Mouse (Mus musculus) brown adipose tissue, adult 24 weeks (tissue): ENCODE results near the gene Tlk2. TPM values are rescaled to one million over a fixed set of nuclear protein-coding genes. Genes with fewer than 3 reads are reported as not detected.
A peak's percentile ranks its signal among the peaks of the same experiment; 100 is the strongest.

Experiments
- H3K27ac ChIP-seq: fragments of 200-500 bp; replicated peaks from 2 replicates; pipeline ENCODE4 v1.5.1; 2012; ENCODE audit warnings: low read depth, mild to moderate bottlenecking, low read length
- H3K4me1 ChIP-seq: fragments of 200-500 bp; 2 replicates; pipeline ENCODE4 v1.6.1; 2012; ENCODE audit warnings: low read length, mixed read lengths; ENCODE audit not compliant: control insufficient read depth, insufficient read depth, insufficient read length
- H3K4me3 ChIP-seq: fragments of 200-500 bp; 2 replicates; pipeline ENCODE4 v1.5.1; 2012; ENCODE audit warnings: low read depth, mild to moderate bottlenecking, low read length, moderate library complexity; ENCODE audit not compliant: insufficient read depth
- polyA plus RNA-seq: library from polyadenylated mRNA; stranded (reverse); fragments of >200 nt; gene quantifications from 2 replicates; pipeline ENCODE4 v1.2.4, GENCODE M21; 2012; ENCODE audit not compliant: missing spikeins, insufficient read depth, insufficient read length

Gene Tlk2
- polyA plus RNA-seq, 1 experiment, result 34.0 TPM

- Histone ChIP-seq H3K4me1 (peaks cover 7% of the 10 kb centered on the region), H3K4me3 (peak overlapping the region; percentile 81), H3K27ac (peak overlapping the region; percentile 90)
These were observed 3.9 kb downstream of the Tlk2 start for GRCm38 (mm10) chr11:105182461-105182855.

- Histone ChIP-seq H3K4me1 (peaks cover 9% of the 10 kb centered on the region), H3K27ac (no peak overlapping the region), H3K4me3 (no peak overlapping the region)
These were observed 6.1 kb downstream of the Tlk2 start for GRCm38 (mm10) chr11:105184678-105185077.

GRCm38 (mm10) chr11:105192186-105192585 is 13.6 kb downstream of the Tlk2 start:
- Histone ChIP-seq H3K27ac (no peak overlapping the region), H3K4me1 (peaks cover 8% of the 10 kb centered on the region; the same call in 1 of the 2 replicates), H3K4me3 (no peak overlapping the region)

GRCm38 (mm10) chr11:105196893-105197662 is 18.5 kb downstream of the Tlk2 start:
- Histone ChIP-seq H3K4me1 (peaks cover 11% of the 10 kb centered on the region), H3K27ac (no peak overlapping the region), H3K4me3 (no peak overlapping the region)

- Histone ChIP-seq H3K27ac (no peak overlapping the region), H3K4me1 (peaks cover 8% of the 10 kb centered on the region), H3K4me3 (no peak overlapping the region)
These were observed 23.8 kb downstream of the Tlk2 start for GRCm38 (mm10) chr11:105202403-105202802.

GRCm38 (mm10) chr11:105210007-105210406 is 31.4 kb downstream of the Tlk2 start:
- Histone ChIP-seq H3K27ac (no peak overlapping the region), H3K4me3 (no peak overlapping the region), H3K4me1 (no peaks in the 10 kb centered on the region)

- Histone ChIP-seq H3K4me3 (no peak overlapping the region), H3K27ac (no peak overlapping the region), H3K4me1 (no peaks in the 10 kb centered on the region)
These were observed 35.6 kb downstream of the Tlk2 start for GRCm38 (mm10) chr11:105214257-105214656.

- no peaks in the 10 kb centered on the region for H3K4me1 ChIP-seq
- H3K27ac ChIP-seq, result no peak overlapping the region
- no peak overlapping the region for H3K4me3 ChIP-seq
These were observed 39.2 kb downstream of the Tlk2 start for GRCm38 (mm10) chr11:105217771-105218170.

- Histone ChIP-seq H3K4me3 (no peak overlapping the region), H3K27ac (no peak overlapping the region), H3K4me1 (no peaks in the 10 kb centered on the region; the same call in 1 of the 2 replicates)
These were observed 55.9 kb downstream of the Tlk2 start for GRCm38 (mm10) chr11:105234501-105234900.

GRCm38 (mm10) chr11:105240991-105241390 is 62.4 kb downstream of the Tlk2 start:
- H3K4me3 ChIP-seq, result no peak overlapping the region
- H3K4me1 ChIP-seq, result no peaks in the 10 kb centered on the region
- no peak overlapping the region for H3K27ac ChIP-seq

- H3K4me1 ChIP-seq, result no peaks in the 10 kb centered on the region
- no peak overlapping the region for H3K4me3 ChIP-seq
- H3K27ac ChIP-seq, result no peak overlapping the region
These were observed 67.8 kb downstream of the Tlk2 start for GRCm38 (mm10) chr11:105246369-105246768.

- Histone ChIP-seq H3K27ac (no peak overlapping the region), H3K4me3 (no peak overlapping the region), H3K4me1 (no peaks in the 10 kb centered on the region)
These were observed 68.2 kb downstream of the Tlk2 start for GRCm38 (mm10) chr11:105246785-105247184.

GRCm38 (mm10) chr11:105247321-105247720 is 68.7 kb downstream of the Tlk2 start:
- H3K27ac ChIP-seq, result no peak overlapping the region
- no peaks in the 10 kb centered on the region for H3K4me1 ChIP-seq
- H3K4me3 ChIP-seq, result no peak overlapping the region

GRCm38 (mm10) chr11:105259733-105260132 is 81.1 kb downstream of the Tlk2 start:
- no peaks in the 10 kb centered on the region for H3K4me1 ChIP-seq
- no peak overlapping the region for H3K4me3 ChIP-seq
- no peak overlapping the region for H3K27ac ChIP-seq

GRCm38 (mm10) chr11:105261116-105261515 is 82.5 kb downstream of the Tlk2 start:
- no peak overlapping the region for H3K27ac ChIP-seq
- H3K4me3 ChIP-seq, result no peak overlapping the region
- H3K4me1 ChIP-seq, result no peaks in the 10 kb centered on the region

GRCm38 (mm10) chr11:105261601-105262351 is 83.2 kb downstream of the Tlk2 start:
- Histone ChIP-seq H3K4me1 (no peaks in the 10 kb centered on the region), H3K4me3 (no peak overlapping the region), H3K27ac (no peak overlapping the region)
